Mouse (Mus musculus) kidney, adult 2 months (tissue): ENCODE measurements around the gene Ptprg. TPM values are rescaled to one million over a fixed set of nuclear protein-coding genes. Genes with fewer than 3 reads are reported as not detected.

Source experiments
- DNase-seq: peaks from one replicate; pipeline ENCODE4 v3.0.0; 2021
- H3K27ac ChIP-seq: fragments of 200-500 bp; 2 replicates; pipeline ENCODE4 v1.5.1; 2012; ENCODE audit warnings: low read depth, low read length, control low read depth, inconsistent platforms; ENCODE audit not compliant: insufficient read depth
- H3K27me3 ChIP-seq: fragments of 200-500 bp; replicated peaks from 2 replicates; pipeline ENCODE4 v1.6.1; 2012; ENCODE audit warnings: mild to moderate bottlenecking, moderate library complexity, low read length, inconsistent platforms; ENCODE audit not compliant: control insufficient read depth, insufficient read depth
- H3K36me3 ChIP-seq: fragments of 200-500 bp; 2 replicates; pipeline ENCODE4 v1.6.1; 2012; ENCODE audit warnings: mild to moderate bottlenecking, moderate library complexity, low read length, inconsistent platforms; ENCODE audit not compliant: control insufficient read depth, insufficient read depth
- H3K4me1 ChIP-seq: fragments of 200-500 bp; 2 replicates; pipeline ENCODE4 v1.6.1; 2011; ENCODE audit warnings: low read length; ENCODE audit not compliant: control insufficient read depth, insufficient read depth
- H3K4me3 ChIP-seq: fragments of 200-500 bp; 2 replicates; pipeline ENCODE4 v1.5.1; 2011; ENCODE audit warnings: mild to moderate bottlenecking, low read depth, low read length, control low read depth; ENCODE audit not compliant: insufficient read depth
- CTCF ChIP-seq: fragments of 200-500 bp; conservative IDR thresholded peaks from 2 replicates; pipeline ENCODE4 v1.5.1; 2011; ENCODE audit warnings: low read depth, mild to moderate bottlenecking, control low read depth, low read length, moderate library complexity, mixed read lengths; ENCODE audit not compliant: insufficient read depth, insufficient read length
- POLR2A ChIP-seq: fragments of 200-500 bp; IDR thresholded peaks from one replicate; pipeline ENCODE4 v1.6.1; 2011; ENCODE audit warnings: low read depth, low read length, control low read depth
- WGBS: fragments of 180-500 bp; shearing (Covaris S2); methylation state at CpG from one replicate; pipeline ENCODE4 v1.1.7; 2018; 5-methylcytosine and 5-hydroxymethylcytosine counted together
- polyA plus RNA-seq: library from polyadenylated mRNA; depleted of rRNA; stranded (reverse); fragments of >200 nt; gene quantifications from 2 replicates; pipeline ENCODE4 v1.2.3, GENCODE M21; 2012

Ptprg gene
- polyA plus RNA-seq, 1 experiment = 39.2 TPM

- TF ChIP-seq POLR2A (no peak), CTCF (no peak)
- 81% methylated on average over 3 of the region's 3 CpGs for WGBS
- Histone ChIP-seq H3K4me1 (0 out of 2 replicates have a peak, but pooled peaks cover 2% of the 10 kb centered on the region), H3K4me3 (no peak overlapping the region), H3K27ac (no peak overlapping the region), H3K27me3 (no peaks in the 10 kb centered on the region), H3K36me3 (no peaks in the 10 kb centered on the region)
- no peak for DNase-seq
Measured at GRCm38 (mm10) chr14:11716230-11716629, 162.9 kb downstream of the Ptprg start.

- no peak for DNase-seq
- no peaks in the 10 kb centered on the region for H3K36me3 ChIP-seq
- no peak overlapping the region for H3K4me3 ChIP-seq
- TF ChIP-seq POLR2A (no peak), CTCF (no peak)
- no peaks in the 10 kb centered on the region for H3K27me3 ChIP-seq
- no peak overlapping the region for H3K27ac ChIP-seq
- 0 out of 2 replicates have a peak, but pooled peaks cover 2% of the 10 kb centered on the region for H3K4me1 ChIP-seq
- WGBS = 88% methylated on average over 4 of the region's 4 CpGs
Measured at GRCm38 (mm10) chr14:11718201-11718600, 164.9 kb downstream of the Ptprg start.

DNA sequence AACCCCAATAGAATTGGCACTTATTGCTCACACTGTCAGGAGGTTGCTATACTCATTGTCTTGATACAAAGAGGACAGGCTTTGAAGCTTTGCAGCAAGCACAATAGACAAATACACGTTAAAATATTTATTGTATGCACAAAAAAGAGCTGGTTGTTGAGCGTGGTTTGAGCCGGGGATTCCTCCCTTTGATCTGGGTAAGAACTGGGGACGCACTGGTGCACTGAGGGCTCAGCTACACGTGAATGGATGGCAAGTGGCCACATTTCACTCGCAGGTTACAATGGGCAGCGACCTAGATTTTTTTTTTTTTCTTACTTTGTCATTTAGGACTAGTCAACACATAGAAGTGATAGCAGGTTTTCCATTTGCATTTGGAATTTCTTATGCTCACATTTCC, 165.9 kb downstream of the Ptprg start:
- no peak for TF ChIP-seq CTCF
- TF ChIP-seq POLR2A = no peak
- 59% methylated on average over 7 of the region's 7 CpGs for WGBS

GRCm38 (mm10) chr14:11722101-11722500, 168.8 kb downstream of the Ptprg start:
- Histone ChIP-seq H3K4me1 (0 out of 2 replicates have a peak, but pooled peaks cover 2% of the 10 kb centered on the region), H3K27ac (no peak overlapping the region), H3K27me3 (no peaks in the 10 kb centered on the region), H3K4me3 (no peak overlapping the region), H3K36me3 (no peaks in the 10 kb centered on the region)
- TF ChIP-seq POLR2A (no peak), CTCF (no peak)
- WGBS = 78% methylated on average over 5 of the region's 5 CpGs
- DNase-seq = no peak

More for the DNA sequence above, 165.9 kb downstream of the Ptprg start:
- DNase-seq = no peak
- Histone ChIP-seq H3K27me3 (no peaks in the 10 kb centered on the region), H3K4me3 (no peak overlapping the region), H3K36me3 (no peaks in the 10 kb centered on the region), H3K27ac (no peak overlapping the region), H3K4me1 (0 out of 2 replicates have a peak, but pooled peaks cover 2% of the 10 kb centered on the region)

- H3K4me1 ChIP-seq = no peaks in the 10 kb centered on the region
- no peak for TF ChIP-seq CTCF
- no peak for TF ChIP-seq POLR2A
- no peaks in the 10 kb centered on the region for H3K27me3 ChIP-seq
- no peak for DNase-seq
- H3K36me3 ChIP-seq = no peaks in the 10 kb centered on the region
- no peak overlapping the region for H3K4me3 ChIP-seq
- 96% methylated on average over 7 of the region's 7 CpGs for WGBS
- no peak overlapping the region for H3K27ac ChIP-seq
Measured at GRCm38 (mm10) chr14:11723876-11724275, 170.5 kb downstream of the Ptprg start.

- WGBS = 51% methylated on average over 7 of the region's 7 CpGs
- no peak for TF ChIP-seq CTCF
- TF ChIP-seq POLR2A = no peak
- H3K4me3 ChIP-seq = no peak overlapping the region
- H3K27me3 ChIP-seq = no peaks in the 10 kb centered on the region
- H3K27ac ChIP-seq = no peak overlapping the region
- no peaks in the 10 kb centered on the region for H3K36me3 ChIP-seq
- DNase-seq = no peak
- H3K4me1 ChIP-seq = no peaks in the 10 kb centered on the region
Measured at GRCm38 (mm10) chr14:11731223-11731920, 178.0 kb downstream of the Ptprg start.

DNA sequence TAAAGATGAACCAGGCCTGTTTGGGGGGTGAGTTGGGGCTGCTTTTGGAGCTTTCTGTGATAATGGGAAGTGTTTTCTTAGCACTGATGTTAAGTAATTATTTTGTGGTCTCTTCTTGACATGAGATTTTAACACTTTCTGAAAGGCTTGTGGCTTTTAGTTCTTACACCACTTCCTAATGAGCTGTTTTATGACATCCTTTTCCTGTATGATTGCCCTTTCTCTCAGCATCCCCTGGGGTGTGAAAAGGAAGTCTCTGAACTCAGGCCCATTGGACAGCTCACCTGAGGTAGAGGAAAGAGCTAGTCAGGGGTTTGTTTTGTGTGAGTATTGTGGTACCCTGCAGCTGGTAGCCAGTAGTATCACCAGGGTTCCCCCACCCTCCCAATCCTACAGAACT, 179.0 kb downstream of the Ptprg start:
- no peaks in the 10 kb centered on the region for H3K4me1 ChIP-seq
- TF ChIP-seq CTCF = no peak
- no peak for TF ChIP-seq POLR2A
- H3K4me3 ChIP-seq = no peak overlapping the region
- H3K36me3 ChIP-seq = no peaks in the 10 kb centered on the region
- no peak overlapping the region for H3K27ac ChIP-seq
- no peaks in the 10 kb centered on the region for H3K27me3 ChIP-seq
- no peak for DNase-seq

- H3K27ac ChIP-seq = no peak overlapping the region
- H3K4me3 ChIP-seq = no peak overlapping the region
- WGBS = 95% methylated on average over 1 of the region's 1 CpGs
- DNase-seq = no peak
- no peaks in the 10 kb centered on the region for H3K27me3 ChIP-seq
- no peaks in the 10 kb centered on the region for H3K36me3 ChIP-seq
- H3K4me1 ChIP-seq = no peaks in the 10 kb centered on the region
- TF ChIP-seq CTCF (no peak), POLR2A (no peak)
Measured at GRCm38 (mm10) chr14:11743726-11744125, 190.4 kb downstream of the Ptprg start.
